Mouse (Mus musculus) thymus, adult 2 months (tissue): Measurements from ENCODE around the gene Stk32c. TPM values are rescaled to one million over a fixed set of nuclear protein-coding genes. Genes with fewer than 3 reads are reported as not detected.

Source experiments
- DNase-seq: peaks from one replicate; pipeline ENCODE4 v3.0.0; 2021
- H3K27ac ChIP-seq: fragments of 200-500 bp; 2 replicates; pipeline ENCODE4 v1.5.1; 2012; ENCODE audit warnings: low read length, control low read depth; ENCODE audit not compliant: control insufficient read depth, insufficient read depth
- H3K27me3 ChIP-seq: fragments of 200-500 bp; 2 replicates; pipeline ENCODE4 v1.6.1; 2012; ENCODE audit warnings: mild to moderate bottlenecking, low read length, moderate library complexity, mixed read lengths; ENCODE audit not compliant: control insufficient read depth, insufficient read depth
- H3K36me3 ChIP-seq: fragments of 200-500 bp; 2 replicates; pipeline ENCODE4 v1.6.1; 2012; ENCODE audit warnings: mild to moderate bottlenecking, low read length, moderate library complexity; ENCODE audit not compliant: control insufficient read depth, insufficient read depth
- H3K4me1 ChIP-seq: fragments of 200-500 bp; replicated peaks from 2 replicates; pipeline ENCODE4 v1.6.1; 2012; ENCODE audit warnings: low read length; ENCODE audit not compliant: control insufficient read depth, insufficient read depth
- H3K4me3 ChIP-seq: fragments of 200-500 bp; 2 replicates; pipeline ENCODE4 v1.5.1; 2012; ENCODE audit warnings: mild to moderate bottlenecking, low read length, control low read depth, moderate library complexity; ENCODE audit not compliant: control insufficient read depth, insufficient read depth
- CTCF ChIP-seq: fragments of 200-500 bp; IDR thresholded peaks from 2 replicates; pipeline ENCODE4 v1.5.1; 2012; ENCODE audit warnings: mild to moderate bottlenecking, control low read depth, low read length, moderate library complexity, borderline replicate concordance; ENCODE audit not compliant: control insufficient read depth, poor library complexity, insufficient read depth; ENCODE audit errors: extremely low read depth
- POLR2A ChIP-seq: fragments of 200-500 bp; IDR thresholded peaks from 2 replicates; pipeline ENCODE4 v1.6.1; 2012; ENCODE audit warnings: mild to moderate bottlenecking, low read length, control low read depth, moderate library complexity; ENCODE audit not compliant: control insufficient read depth, poor library complexity, insufficient read depth; ENCODE audit errors: extremely low read depth
- WGBS: fragments of 180-500 bp; shearing (Covaris S2); methylation state at CpG from one replicate; pipeline ENCODE4 v1.1.7; 2018; 5-methylcytosine and 5-hydroxymethylcytosine counted together
- polyA plus RNA-seq: library from polyadenylated mRNA; depleted of rRNA; stranded (reverse); fragments of >200 nt; gene quantifications from 2 replicates; pipeline ENCODE4 v1.2.3, GENCODE M21; 2012; rRNA removed

Gene Stk32c
- polyA plus RNA-seq, 1 experiment: 1.3 TPM

DNA sequence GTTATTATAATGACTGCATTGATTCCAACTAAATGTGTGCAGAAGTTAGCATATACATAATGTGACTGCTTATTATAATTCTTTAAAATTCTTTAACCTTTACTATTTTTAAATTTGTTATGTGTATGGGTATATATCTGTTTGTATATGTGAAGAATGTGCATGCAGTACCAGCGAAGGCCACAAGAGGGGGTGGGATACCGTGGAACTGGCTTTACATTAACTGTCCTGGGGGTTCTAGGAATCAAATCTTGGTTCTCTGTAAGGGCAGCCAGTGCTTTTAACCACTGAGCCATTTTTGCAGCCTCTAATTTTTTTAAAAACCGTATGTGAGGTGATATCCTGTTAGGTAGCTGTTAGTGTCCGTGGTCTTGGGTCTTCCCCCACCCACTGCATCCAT is 132.4 kb downstream of the Stk32c start:
- 70% methylated on average over 4 of the region's 4 CpGs for WGBS
- Histone ChIP-seq H3K27me3 (no peaks in the 10 kb centered on the region; the same call in 1 of the 2 replicates), H3K4me3 (no peak overlapping the region), H3K27ac (no peak overlapping the region), H3K4me1 (no peaks in the 10 kb centered on the region), H3K36me3 (no peaks in the 10 kb centered on the region)
- no peak for DNase-seq
- TF ChIP-seq CTCF (no peak), POLR2A (no peak)

DNA sequence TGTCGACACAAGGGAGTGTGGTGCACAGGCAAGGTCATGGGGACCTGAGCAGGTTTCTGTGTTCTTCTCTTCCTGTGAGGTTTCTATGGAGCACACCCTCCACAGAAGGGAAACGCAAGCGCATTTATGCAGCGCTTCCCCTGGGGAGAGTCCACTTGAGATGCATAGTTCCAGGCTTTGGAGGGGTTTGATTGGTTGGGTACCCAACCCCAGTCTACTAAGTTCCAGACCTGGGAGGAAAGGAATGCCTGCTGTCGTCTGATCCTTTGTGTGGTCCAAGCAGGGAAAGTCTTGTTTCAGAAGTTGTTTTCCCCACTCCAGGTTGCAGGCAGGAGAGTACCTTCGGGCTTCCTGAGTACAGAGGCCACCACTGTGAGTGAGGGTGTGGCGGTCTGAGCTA is 134.0 kb downstream of the Stk32c start:
- no peaks in the 10 kb centered on the region for H3K27me3 ChIP-seq
- no peak for DNase-seq
- WGBS: 84% methylated on average over 7 of the region's 7 CpGs
- no peaks in the 10 kb centered on the region for H3K36me3 ChIP-seq
- no peaks in the 10 kb centered on the region for H3K4me1 ChIP-seq
- no peak overlapping the region for H3K4me3 ChIP-seq
- H3K27ac ChIP-seq: no peak overlapping the region
- no peak for TF ChIP-seq CTCF
- no peak for TF ChIP-seq POLR2A

DNA sequence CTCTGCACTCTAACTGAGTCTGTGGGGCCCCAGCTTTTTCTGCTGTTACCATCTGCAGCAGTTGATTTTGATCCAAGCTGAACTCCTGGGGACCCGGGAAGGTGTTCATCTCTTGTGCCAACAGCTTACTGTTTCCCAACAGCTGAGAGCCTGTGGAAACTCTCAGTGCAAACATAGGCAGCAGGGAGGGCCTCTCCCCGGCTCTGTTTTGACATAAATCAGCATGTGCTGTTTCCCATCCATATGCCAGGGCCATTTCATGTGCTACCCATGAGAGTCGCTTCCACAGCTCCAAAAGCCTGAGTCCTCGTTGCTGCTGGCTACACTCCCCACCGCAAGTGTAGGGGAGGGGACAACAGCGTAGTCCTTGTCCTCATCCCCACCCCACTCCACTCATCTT is 134.9 kb downstream of the Stk32c start:
- H3K27ac ChIP-seq: no peak overlapping the region
- no peaks in the 10 kb centered on the region for H3K36me3 ChIP-seq
- no peak overlapping the region for H3K4me3 ChIP-seq
- H3K4me1 ChIP-seq: no peaks in the 10 kb centered on the region
- 82% methylated on average over 6 of the region's 6 CpGs for WGBS
- no peaks in the 10 kb centered on the region for H3K27me3 ChIP-seq
- no peak for DNase-seq
- TF ChIP-seq CTCF: no peak
- TF ChIP-seq POLR2A: no peak

DNA sequence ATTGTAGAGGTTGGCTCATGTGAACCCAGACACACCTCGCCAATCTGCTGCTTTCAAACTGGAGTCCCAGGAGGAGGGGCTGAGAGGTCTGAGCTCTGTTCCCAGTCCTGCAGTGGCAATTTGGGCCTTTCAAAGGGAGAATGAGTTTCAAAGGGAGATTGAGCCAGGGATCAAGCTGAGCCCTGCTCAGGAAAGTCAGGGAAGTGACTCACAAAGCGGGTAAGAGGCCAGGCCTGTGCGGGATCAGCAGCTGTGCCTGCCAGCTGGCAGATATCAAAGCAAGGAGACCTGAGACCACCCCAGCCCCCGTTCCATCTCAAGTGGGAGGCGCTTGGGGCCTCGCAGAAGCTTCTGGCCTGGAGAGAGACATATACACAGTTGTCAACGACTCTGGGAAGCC is 135.8 kb downstream of the Stk32c start:
- 41% methylated on average over 7 of the region's 7 CpGs for WGBS

DNA sequence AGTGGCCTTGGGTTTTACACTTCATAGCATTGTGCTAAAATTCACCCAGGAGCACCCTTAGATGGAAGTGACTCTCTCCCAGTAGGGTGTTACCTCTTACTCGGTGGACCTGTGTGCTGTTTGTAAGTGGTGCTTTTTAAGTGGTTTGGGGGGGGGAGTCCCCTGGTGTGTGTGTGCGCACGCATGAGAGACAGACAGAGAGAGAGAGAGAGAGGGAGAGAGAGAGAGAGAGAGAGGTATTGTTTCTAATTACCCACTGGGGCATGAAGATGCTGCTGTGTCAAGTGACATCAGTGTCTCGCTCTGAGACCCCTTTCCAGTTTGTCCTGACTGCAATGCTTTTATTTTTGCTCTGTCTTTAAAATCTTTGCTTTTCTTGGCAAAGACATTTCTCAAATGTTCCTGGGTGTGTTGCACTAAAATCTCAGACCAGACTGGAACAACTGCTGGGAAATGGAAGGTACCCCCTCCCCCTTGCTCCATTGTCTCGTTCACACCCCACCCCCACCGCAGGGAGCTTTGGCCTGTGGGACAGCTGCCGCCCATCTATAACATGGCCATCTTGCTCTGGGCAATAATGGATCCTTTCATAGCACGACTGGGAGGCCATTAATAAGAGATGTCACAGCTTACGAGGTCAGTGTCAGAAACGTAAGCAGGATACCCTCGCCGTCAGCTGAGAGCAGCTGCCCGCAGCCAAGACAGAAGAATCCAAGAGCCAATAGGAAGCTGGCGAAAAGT is 137.9 kb downstream of the Stk32c start:
- TF ChIP-seq POLR2A (no peak), CTCF (no peak)
- Histone ChIP-seq H3K4me1 (no peaks in the 10 kb centered on the region), H3K27me3 (no peaks in the 10 kb centered on the region), H3K36me3 (no peaks in the 10 kb centered on the region), H3K4me3 (no peak overlapping the region), H3K27ac (no peak overlapping the region)
- no peak for DNase-seq
- 74% methylated on average over 14 of the region's 14 CpGs for WGBS

More for the DNA sequence above, 135.8 kb downstream of the Stk32c start:
- H3K27me3 ChIP-seq: no peaks in the 10 kb centered on the region
- no peaks in the 10 kb centered on the region for H3K4me1 ChIP-seq
- H3K4me3 ChIP-seq: no peak overlapping the region
- no peaks in the 10 kb centered on the region for H3K36me3 ChIP-seq
- no peak for TF ChIP-seq CTCF
- TF ChIP-seq POLR2A: no peak
- DNase-seq: no peak
- no peak overlapping the region for H3K27ac ChIP-seq

DNA sequence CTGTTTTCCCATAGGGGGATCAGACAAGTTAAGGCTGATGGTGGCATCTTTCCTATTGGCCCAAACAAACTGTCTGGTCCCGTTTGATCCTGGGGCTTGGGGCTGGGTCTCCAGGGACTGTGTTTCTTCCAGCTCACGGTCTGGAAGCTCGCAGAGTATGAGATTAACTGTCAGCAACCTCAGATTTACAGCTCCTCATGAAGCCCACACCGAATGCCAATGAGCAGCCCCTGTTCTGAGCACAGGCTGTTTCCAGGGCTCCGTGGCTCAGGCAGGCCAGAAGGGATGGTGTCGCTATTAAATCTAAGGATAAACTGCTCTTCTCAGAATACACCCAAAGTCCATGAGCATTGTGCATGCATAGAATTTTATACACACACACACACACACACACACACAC is 138.9 kb downstream of the Stk32c start:
- Histone ChIP-seq H3K27ac (no peak overlapping the region), H3K4me3 (no peak overlapping the region), H3K4me1 (no peaks in the 10 kb centered on the region), H3K36me3 (no peaks in the 10 kb centered on the region), H3K27me3 (no peaks in the 10 kb centered on the region)
- TF ChIP-seq CTCF (no peak), POLR2A (no peak)
- 61% methylated on average over 6 of the region's 6 CpGs for WGBS
- no peak for DNase-seq

DNA sequence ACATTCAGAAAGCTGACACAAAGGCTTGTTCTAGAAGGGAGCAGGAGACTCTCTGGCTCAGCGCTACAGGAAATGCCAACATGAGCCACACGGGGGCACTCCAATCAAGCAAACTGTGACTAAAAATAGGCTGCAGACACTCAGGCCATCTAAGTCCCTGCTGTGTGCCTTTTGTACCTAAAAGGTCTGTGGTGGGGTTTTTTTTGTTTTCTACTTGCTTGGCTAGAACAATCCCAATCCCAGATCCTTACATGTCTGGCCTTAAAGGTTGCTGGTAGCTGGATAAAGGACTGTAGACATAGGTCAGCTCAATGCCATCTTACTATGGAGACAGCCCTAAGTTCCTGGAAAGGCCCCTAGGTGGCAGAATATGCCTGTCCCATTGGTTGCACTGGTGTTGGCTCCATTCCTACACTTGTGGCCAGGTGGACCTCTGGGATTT is 144.9 kb downstream of the Stk32c start:
- Histone ChIP-seq H3K27me3 (no peaks in the 10 kb centered on the region), H3K36me3 (no peaks in the 10 kb centered on the region), H3K27ac (no peak overlapping the region), H3K4me1 (no peaks in the 10 kb centered on the region), H3K4me3 (no peak overlapping the region)
- WGBS: 0% methylated on average over 2 of the region's 2 CpGs
- DNase-seq: peak; percentile 49
- no peak for TF ChIP-seq POLR2A

DNA sequence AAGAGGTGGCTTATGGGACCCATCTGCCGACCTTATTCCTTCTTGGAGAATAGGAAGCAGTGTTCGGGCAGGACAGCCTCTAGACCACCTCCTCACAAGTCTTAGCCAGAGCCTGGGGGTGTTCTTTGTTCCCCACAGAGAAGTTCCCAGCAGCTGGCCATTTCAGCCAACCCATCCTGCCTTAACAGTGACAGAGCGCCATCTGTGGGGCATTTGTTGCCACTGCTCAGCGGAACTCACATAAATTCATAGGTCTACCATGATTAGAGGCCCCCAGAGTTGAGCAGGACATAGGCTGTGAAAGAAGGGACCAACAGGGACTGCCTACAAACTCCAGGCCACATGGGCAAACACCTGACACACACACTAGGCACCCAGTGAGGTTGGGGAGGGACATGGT is 149.7 kb downstream of the Stk32c start:
- TF ChIP-seq POLR2A (no peak), CTCF (no peak)
- Histone ChIP-seq H3K27me3 (no peaks in the 10 kb centered on the region), H3K36me3 (no peaks in the 10 kb centered on the region), H3K4me1 (no peaks in the 10 kb centered on the region), H3K27ac (no peak overlapping the region), H3K4me3 (no peak overlapping the region)
- WGBS: 68% methylated on average over 4 of the region's 4 CpGs
- no peak for DNase-seq

Other genes starting within 250 kb of the Stk32c start
- 0.11 and 0.84 TPM in 2 replicates for gene Dpysl4, start 127.3 kb downstream of the Stk32c start, polyA plus RNA-seq
- 3.9 and 4.0 TPM in 2 replicates for gene Lrrc27, start 319 bp downstream of the Stk32c start, polyA plus RNA-seq
- 6.3 and 7.4 TPM in 2 replicates for gene Pwwp2b, start 35.2 kb upstream of the Stk32c start, polyA plus RNA-seq
- 15.8 and 17.9 TPM in 2 replicates for gene Inpp5a, start 175.8 kb upstream of the Stk32c start, polyA plus RNA-seq